Mouse (Mus musculus): ENCODE results near the gene Glo1. TPM values are rescaled to one million over a fixed set of nuclear protein-coding genes. Genes with fewer than 3 reads are reported as not detected.

Gene Glo1
- total RNA-seq, 2 experiments from 2014 or later = 52.8 to 98.3 TPM

DNA sequence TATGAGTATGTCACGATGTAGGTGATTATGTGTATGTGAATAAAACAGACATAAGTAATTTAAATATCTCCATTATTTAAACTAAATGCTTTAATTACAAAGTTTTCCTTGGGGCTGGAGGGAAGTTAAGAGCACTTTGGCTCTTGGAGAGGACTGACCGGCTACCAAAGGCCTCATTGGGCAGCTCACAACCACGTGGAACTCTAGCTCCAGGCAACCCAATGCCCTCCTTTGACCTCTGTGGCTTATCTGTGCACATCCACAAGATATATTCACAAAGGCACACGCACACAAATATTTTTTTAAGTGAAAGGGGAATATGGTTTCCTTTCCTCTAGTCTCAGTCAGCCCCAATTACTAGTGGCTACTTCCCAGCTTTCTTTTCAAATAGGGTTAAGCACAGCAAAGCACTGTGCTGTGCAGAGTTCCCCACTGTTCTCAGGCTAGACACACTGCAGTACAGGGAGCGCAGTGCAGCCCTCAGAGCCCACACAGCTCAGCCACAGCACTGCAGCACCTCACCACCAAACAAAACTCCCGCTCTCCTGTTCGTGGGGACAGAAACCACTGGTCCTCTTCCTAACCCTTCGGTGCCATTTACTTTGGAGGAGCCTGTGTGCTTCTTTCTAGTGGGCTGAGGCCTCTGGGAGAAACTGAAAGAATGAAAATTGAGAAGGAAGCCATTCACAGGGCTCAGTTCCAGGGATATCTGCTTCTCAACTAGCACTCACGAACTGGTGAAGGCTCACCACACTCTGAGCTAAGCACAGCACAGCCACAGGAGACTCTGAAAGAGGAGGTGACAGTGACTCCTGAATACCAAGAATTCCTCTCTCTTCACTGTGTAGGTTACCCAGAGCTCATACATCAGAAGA is 76.5 kb downstream of the Glo1 start:
- no peak for ATAC-seq (replicated peaks; ENCODE audit: poor library complexity, severe bottlenecking)

DNA sequence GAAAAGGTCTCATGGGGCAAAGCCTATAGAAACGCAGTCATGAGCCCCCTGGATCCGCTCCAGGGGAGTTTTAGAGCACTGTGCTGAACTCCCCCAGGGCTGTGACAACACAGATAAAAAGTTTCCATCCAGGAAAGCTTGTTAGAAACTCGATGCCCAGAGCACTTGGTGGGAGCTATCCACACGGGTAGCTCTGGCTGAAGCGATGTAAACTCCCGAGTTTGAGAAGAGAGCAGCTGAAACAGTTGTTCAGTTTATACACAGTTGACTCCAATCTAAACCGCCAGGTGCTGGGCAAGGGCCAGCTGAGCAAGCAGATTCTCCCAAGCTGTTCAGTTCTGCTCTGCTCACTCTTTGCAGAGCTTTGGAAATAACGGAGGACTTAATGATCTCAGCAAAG is 87.6 kb downstream of the Glo1 start:
- no peak for ATAC-seq (replicated peaks; ENCODE audit: poor library complexity, severe bottlenecking)

- no peak for ATAC-seq (replicated peaks; ENCODE audit: poor library complexity, severe bottlenecking)
Observed at GRCm38 (mm10) chr17:30536651-30537050, 90.0 kb downstream of the Glo1 start.

Other genes starting within 250 kb of the Glo1 start
- gene Btbd9, start 50.4 kb downstream of the Glo1 start, total RNA-seq (2014; fragmentation: Nextera tagmentation) = 34.7 and 40.5 TPM in 2 replicates
- gene Btbd9, start 50.4 kb downstream of the Glo1 start, total RNA-seq (2017) = 22.0 and 22.1 TPM in 2 replicates
- gene Dnah8, start 2.5 kb downstream of the Glo1 start, total RNA-seq (2014; fragmentation: Nextera tagmentation) = 18.8 and 23.1 TPM in 2 replicates
- 20.3 and 28.0 TPM in 2 replicates for gene Dnah8, start 2.5 kb downstream of the Glo1 start, total RNA-seq (2017)

Measured in granulocyte monocyte progenitor cell, adult 5-6 weeks (primary cell).